Mouse (Mus musculus) heart, embryonic 14.5 days (tissue): ENCODE data around the gene Scarf1. TPM values are rescaled to one million over a fixed set of nuclear protein-coding genes. Genes with fewer than 3 reads are reported as not detected.

Source experiments
- ATAC-seq: fragments of 200-750 bp; cut with Nextera tagmentation; 2 replicates; pipeline ENCODE4 v1.8.0; 2017; ENCODE audit warnings: low read depth, moderate TSS enrichment; ENCODE audit not compliant: insufficient number of reproducible peaks, insufficient read depth, low FRiP score
- H3K27ac ChIP-seq, 2 experiments: fragments of 200-500 bp in 1 of 2; fragments of 300-500 bp in 1 of 2; sonication (generic) in 1 of 2; replicated peaks in 1 of 2; 2 replicates each; pipeline ENCODE4 v1.5.1; 2012 to 2014; ENCODE audit warnings: low read depth in 2 of 2, low read length in 2 of 2, control low read depth in 1 of 2, mild to moderate bottlenecking in 1 of 2, mixed read lengths in 1 of 2; ENCODE audit not compliant: control insufficient read depth in 1 of 2, insufficient read depth in 1 of 2
- H3K27me3 ChIP-seq: fragments of 300-500 bp; sonication (generic); 2 replicates; pipeline ENCODE4 v1.6.1; 2014; ENCODE audit warnings: mild to moderate bottlenecking, low read length, control low read depth; ENCODE audit not compliant: control insufficient read depth, insufficient read depth
- H3K36me3 ChIP-seq: fragments of 300-500 bp; sonication (generic); 2 replicates; pipeline ENCODE4 v1.6.1; 2014; ENCODE audit warnings: mild to moderate bottlenecking, control low read depth, low read length, mixed read lengths; ENCODE audit not compliant: control insufficient read depth, insufficient read depth
- H3K4me1 ChIP-seq, 2 experiments: fragments of 200-500 bp in 1 of 2; fragments of 300-500 bp in 1 of 2; sonication (generic) in 1 of 2; 2 replicates each; pipeline ENCODE4 v1.6.1; 2012 to 2014; ENCODE audit warnings: low read length in 2 of 2, control low read depth in 1 of 2, mixed read lengths in 1 of 2; ENCODE audit not compliant: control insufficient read depth in 2 of 2, insufficient read depth in 2 of 2
- H3K4me2 ChIP-seq: fragments of 300-500 bp; sonication (generic); 2 replicates; pipeline ENCODE4 v1.6.1; 2014; ENCODE audit warnings: mild to moderate bottlenecking, low read length
- H3K4me3 ChIP-seq, 2 experiments: fragments of 200-500 bp in 1 of 2; fragments of 300-500 bp in 1 of 2; sonication (generic) in 1 of 2; 2 replicates each; pipeline ENCODE4 v1.5.1; 2012 to 2014; ENCODE audit warnings: low read length in 2 of 2, mild to moderate bottlenecking in 2 of 2, control low read depth in 1 of 2, low read depth in 1 of 2, moderate library complexity in 1 of 2; ENCODE audit not compliant: control insufficient read depth in 1 of 2, insufficient read depth in 1 of 2
- H3K9ac ChIP-seq: fragments of 300-500 bp; sonication (generic); 2 replicates; pipeline ENCODE4 v1.6.1; 2014; ENCODE audit warnings: mild to moderate bottlenecking, low read length
- H3K9me3 ChIP-seq: fragments of 300-500 bp; sonication (generic); 2 replicates; pipeline ENCODE4 v1.6.1; 2016; ENCODE audit warnings: low read length, control low read depth; ENCODE audit not compliant: control insufficient read depth
- WGBS: fragments of 180-500 bp; shearing (Covaris S2); extraction: QIAGEN DNeasy Blood & Tissue Kit; methylation state at CpG from one replicate; pipeline ENCODE4 v1.1.7; 2014; 5-methylcytosine and 5-hydroxymethylcytosine counted together
- polyA plus RNA-seq: library from polyadenylated mRNA; unstranded; fragments of >200 nt; fragmentation: Nextera tagmentation; extraction: Ambion mirVana; gene quantifications from 2 replicates; pipeline ENCODE4 v1.2.1, GENCODE M21; 2014

Gene Scarf1
- polyA plus RNA-seq, result 9.7 and 11.3 TPM in 2 replicates

GRCm38 (mm10) chr11:75513336-75513735 lies at the start of gene Scarf1:
Gene Scarf1, plus strand, starts transcription at chr11:75513540.
- H3K27me3 ChIP-seq, result no peaks in the 10 kb centered on the region
- H3K4me2 ChIP-seq, result peak within 1 kb of the TSS; percentile 51
- H3K9ac ChIP-seq, result peak within 1 kb of the TSS; percentile 66
- no peaks in the 10 kb centered on the region for H3K9me3 ChIP-seq
- 58% methylated on average over 8 of the region's 8 CpGs for WGBS
- peak within 1 kb of the TSS; percentile 35 to 47 for H3K4me3 ChIP-seq
- H3K36me3 ChIP-seq, result peaks cover 16% of the 10 kb centered on the region
- ATAC-seq, result 0 out of 2 replicates have a peak, but pooled peaks have one; percentile 44
- peak within 1 kb of the TSS; percentile 20 to 51; a peak in 3 of 4 replicates for H3K27ac ChIP-seq
- H3K4me1 ChIP-seq, result peaks cover 13 to 14% of the 10 kb centered on the region in 2 experiments

- peak overlapping the region in 1 of 2 experiments; percentile 96; a peak in 1 of 4 replicates for H3K4me3 ChIP-seq
- H3K4me1 ChIP-seq, result peaks cover 28 to 43% of the 10 kb centered on the region in 2 experiments
- peaks cover 31% of the 10 kb centered on the region for H3K36me3 ChIP-seq
- peak overlapping the region in 1 of 2 experiments; percentile 97; a peak in 3 of 4 replicates for H3K27ac ChIP-seq
- WGBS, result 68% methylated on average over 4 of the region's 4 CpGs
- H3K9ac ChIP-seq, result peak overlapping the region; percentile 30
- peak overlapping the region; percentile 91 for H3K4me2 ChIP-seq
- no peak for ATAC-seq
- no peaks in the 10 kb centered on the region for H3K9me3 ChIP-seq
- no peaks in the 10 kb centered on the region for H3K27me3 ChIP-seq
These were observed 49.7 kb upstream of the Scarf1 start for GRCm38 (mm10) chr11:75463624-75464023.

GRCm38 (mm10) chr11:75464417-75464816 lies 48.9 kb upstream of the Scarf1 start:
- peaks cover 29 to 41% of the 10 kb centered on the region in 2 experiments for H3K4me1 ChIP-seq
- no peak overlapping the region for H3K4me3 ChIP-seq
- WGBS, result 82% methylated on average over 6 of the region's 6 CpGs

GRCm38 (mm10) chr11:75465051-75465450 lies 48.3 kb upstream of the Scarf1 start:
- no peak overlapping the region for H3K4me3 ChIP-seq
- H3K27ac ChIP-seq, result no peak overlapping the region
- H3K4me2 ChIP-seq, result no peak overlapping the region
- H3K36me3 ChIP-seq, result peaks cover 31% of the 10 kb centered on the region
- H3K27me3 ChIP-seq, result no peaks in the 10 kb centered on the region
- no peak overlapping the region for H3K9ac ChIP-seq
- ATAC-seq, result no peak
- WGBS, result 85% methylated on average over 6 of the region's 6 CpGs
- H3K9me3 ChIP-seq, result no peaks in the 10 kb centered on the region
- H3K4me1 ChIP-seq, result peaks cover 23 to 34% of the 10 kb centered on the region in 2 experiments

More at GRCm38 (mm10) chr11:75464417-75464816, 48.9 kb upstream of the Scarf1 start:
- no peak overlapping the region for H3K27ac ChIP-seq
- H3K27me3 ChIP-seq, result no peaks in the 10 kb centered on the region
- H3K9ac ChIP-seq, result no peak overlapping the region
- H3K36me3 ChIP-seq, result peaks cover 31% of the 10 kb centered on the region
- H3K9me3 ChIP-seq, result no peaks in the 10 kb centered on the region
- H3K4me2 ChIP-seq, result no peak overlapping the region
- ATAC-seq, result no peak

GRCm38 (mm10) chr11:75466731-75467505 lies 46.4 kb upstream of the Scarf1 start:
- Histone ChIP-seq H3K27ac (no peak overlapping the region), H3K36me3 (peaks cover 31% of the 10 kb centered on the region), H3K9me3 (no peaks in the 10 kb centered on the region), H3K4me2 (peak overlapping the region; percentile 87; the same call in 1 of the 2 replicates), H3K4me1 (peaks cover 22 to 32% of the 10 kb centered on the region in 2 experiments), H3K4me3 (no peak overlapping the region), H3K27me3 (no peaks in the 10 kb centered on the region), H3K9ac (no peak overlapping the region)
- WGBS, result 96% methylated on average over 4 of the region's 4 CpGs
- no peak for ATAC-seq

GRCm38 (mm10) chr11:75467512-75468215 lies 45.7 kb upstream of the Scarf1 start:
- Histone ChIP-seq H3K4me1 (peaks cover 19 to 27% of the 10 kb centered on the region in 2 experiments), H3K27ac (peak overlapping the region in 1 of 2 experiments; percentile 44; a peak in 2 of 4 replicates), H3K9ac (peak overlapping the region; percentile 77), H3K4me2 (peak overlapping the region; percentile 87), H3K9me3 (no peaks in the 10 kb centered on the region), H3K36me3 (peaks cover 31% of the 10 kb centered on the region), H3K4me3 (peak overlapping the region; percentile 50 to 52), H3K27me3 (no peaks in the 10 kb centered on the region)
- ATAC-seq, result peak; percentile 70
- 9% methylated on average over 19 of the region's 19 CpGs for WGBS

- peak overlapping the region in 1 of 2 experiments; percentile 44; a peak in 1 of 4 replicates for H3K27ac ChIP-seq
- H3K27me3 ChIP-seq, result no peaks in the 10 kb centered on the region
- H3K4me2 ChIP-seq, result peak overlapping the region; percentile 87
- no peak for ATAC-seq
- peaks cover 31% of the 10 kb centered on the region for H3K36me3 ChIP-seq
- peaks cover 14 to 19% of the 10 kb centered on the region in 2 experiments for H3K4me1 ChIP-seq
- H3K4me3 ChIP-seq, result peak overlapping the region; percentile 50 to 52
- H3K9ac ChIP-seq, result peak overlapping the region; percentile 77
- no peaks in the 10 kb centered on the region for H3K9me3 ChIP-seq
- WGBS, result 56% methylated on average over 7 of the region's 7 CpGs
These were observed 44.9 kb upstream of the Scarf1 start for GRCm38 (mm10) chr11:75468410-75468809.
